Mouse (Mus musculus) right cerebral cortex, adult 18-20 months (tissue): Measurements from ENCODE around the gene Cdcp1.

Experiments used
- DNase-seq: peaks from one replicate; pipeline ENCODE4 v3.0.0; 2022; ENCODE audit warnings: mixed read lengths

Cdcp1 gene

DNA sequence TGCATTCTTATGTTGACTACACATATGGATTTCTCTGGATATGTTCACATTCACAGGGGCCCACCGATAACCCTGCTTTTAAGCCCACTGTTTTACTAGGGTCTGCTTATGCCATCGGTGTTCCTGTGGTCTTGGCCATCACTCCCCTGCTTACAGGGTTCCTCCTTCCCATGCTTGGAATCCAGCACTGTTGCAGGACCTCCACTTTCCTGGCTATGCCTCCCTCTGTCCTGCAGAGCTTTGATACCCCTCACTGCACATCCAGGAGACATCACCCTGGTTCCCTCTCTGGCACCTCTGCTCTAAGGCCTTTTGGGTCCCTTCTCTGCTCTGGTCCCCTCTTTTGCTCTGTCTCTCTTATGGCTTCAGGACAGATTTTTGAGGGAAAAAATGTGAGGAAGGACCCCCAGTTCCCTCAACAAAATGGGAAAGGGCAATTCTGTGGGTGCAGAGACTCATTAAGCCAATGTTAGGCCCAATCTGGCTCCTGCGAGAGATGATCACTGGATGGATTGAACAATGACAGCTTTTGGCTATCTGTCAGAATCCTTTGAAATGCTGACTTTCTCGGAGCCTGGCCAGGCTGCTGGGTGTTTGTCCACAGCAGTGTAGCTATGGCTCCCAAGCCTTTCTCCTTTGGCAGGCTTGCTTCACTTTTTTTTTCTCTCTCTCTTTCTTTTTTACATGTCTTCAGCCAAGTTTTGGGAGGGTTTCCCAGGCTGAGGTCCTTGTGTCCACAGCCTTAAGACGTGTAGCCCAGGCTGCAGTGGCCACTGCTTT is 65.4 kb downstream of the Cdcp1 start, which contains the start of gene Clec3b:
Gene Clec3b, plus strand, starts transcription at position 706 of the 780 bp plus-strand sequence.
- DNase-seq, result peak; percentile 7

DNA sequence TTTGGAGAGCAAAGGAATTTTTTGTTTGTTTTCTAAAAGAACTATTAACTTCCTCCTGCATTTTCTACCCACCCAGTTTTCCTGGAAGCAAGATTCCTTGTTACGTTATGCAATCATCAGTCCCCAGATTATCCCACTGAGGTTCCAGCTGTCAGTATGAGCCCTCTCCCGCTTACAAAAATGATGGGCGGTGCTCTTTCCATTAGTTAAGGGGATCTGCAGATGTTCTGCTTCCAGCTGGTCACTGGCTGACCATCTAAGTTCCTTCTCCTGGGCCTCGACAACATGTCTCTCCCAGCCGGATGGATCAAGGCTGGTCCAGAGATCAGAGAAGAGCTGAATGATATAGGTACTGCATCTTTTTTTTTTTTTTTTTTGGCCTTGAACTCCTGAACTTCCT is 67.4 kb downstream of the Cdcp1 start:
- no peak for DNase-seq

GRCm38 (mm10) chr9:123139887-123140614 is 75.8 kb downstream of the Cdcp1 start:
- DNase-seq, result no peak

GRCm38 (mm10) chr9:123138891-123139474 is 76.9 kb downstream of the Cdcp1 start:
- DNase-seq, result peak; percentile 7

- DNase-seq, result peak; percentile 21
Observed at GRCm38 (mm10) chr9:123136953-123137682, 78.7 kb downstream of the Cdcp1 start.

DNA sequence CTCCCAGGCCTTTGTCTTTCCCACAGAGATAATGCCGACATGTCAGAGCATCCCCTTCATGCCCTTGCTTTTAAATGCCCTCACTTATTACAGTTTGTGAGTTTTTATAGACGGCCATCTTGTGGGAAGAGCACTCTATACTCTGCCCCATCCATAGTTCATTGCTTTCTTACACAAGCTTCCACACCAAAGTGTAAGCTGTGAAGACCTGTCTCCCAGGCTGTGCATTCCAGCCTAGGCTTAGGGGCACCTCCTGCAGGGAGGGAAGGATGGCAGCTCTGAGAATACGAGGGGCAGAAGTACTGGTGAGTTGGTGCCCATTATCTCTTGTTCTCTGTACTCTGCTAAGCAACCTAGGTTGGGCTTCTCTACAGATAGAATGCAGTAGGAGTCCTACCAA is 82.8 kb downstream of the Cdcp1 start:
- DNase-seq, result no peak

- no peak for DNase-seq
Observed at GRCm38 (mm10) chr9:123127663-123128062, 88.2 kb downstream of the Cdcp1 start.

DNA sequence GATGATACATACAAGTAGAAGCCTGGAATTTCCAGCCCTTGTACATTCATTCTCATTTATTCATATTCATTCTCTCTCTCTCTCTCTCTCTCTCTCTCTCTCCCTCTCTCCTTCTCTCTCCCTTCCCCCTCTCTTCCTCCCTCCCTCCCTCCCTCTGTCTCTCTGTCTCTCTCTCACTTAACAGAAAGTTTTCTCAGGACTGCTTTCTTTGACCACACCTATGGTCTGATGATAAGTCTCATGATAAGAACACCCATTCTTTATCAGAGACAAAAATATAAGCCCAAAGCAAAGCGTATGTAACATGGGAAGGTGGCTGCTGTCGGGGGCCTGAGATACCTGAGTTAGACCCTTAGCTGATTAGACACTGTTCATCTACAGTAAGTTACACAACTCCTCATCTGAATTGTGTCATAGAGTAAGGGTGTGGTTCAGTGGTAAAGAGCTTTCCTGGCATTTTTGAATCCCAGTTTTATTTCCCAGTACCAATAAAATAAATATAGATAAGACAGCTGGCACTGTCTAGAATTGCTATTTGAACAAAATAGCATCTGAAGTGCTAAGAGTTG is 91.3 kb downstream of the Cdcp1 start:
- no peak for DNase-seq

DNA sequence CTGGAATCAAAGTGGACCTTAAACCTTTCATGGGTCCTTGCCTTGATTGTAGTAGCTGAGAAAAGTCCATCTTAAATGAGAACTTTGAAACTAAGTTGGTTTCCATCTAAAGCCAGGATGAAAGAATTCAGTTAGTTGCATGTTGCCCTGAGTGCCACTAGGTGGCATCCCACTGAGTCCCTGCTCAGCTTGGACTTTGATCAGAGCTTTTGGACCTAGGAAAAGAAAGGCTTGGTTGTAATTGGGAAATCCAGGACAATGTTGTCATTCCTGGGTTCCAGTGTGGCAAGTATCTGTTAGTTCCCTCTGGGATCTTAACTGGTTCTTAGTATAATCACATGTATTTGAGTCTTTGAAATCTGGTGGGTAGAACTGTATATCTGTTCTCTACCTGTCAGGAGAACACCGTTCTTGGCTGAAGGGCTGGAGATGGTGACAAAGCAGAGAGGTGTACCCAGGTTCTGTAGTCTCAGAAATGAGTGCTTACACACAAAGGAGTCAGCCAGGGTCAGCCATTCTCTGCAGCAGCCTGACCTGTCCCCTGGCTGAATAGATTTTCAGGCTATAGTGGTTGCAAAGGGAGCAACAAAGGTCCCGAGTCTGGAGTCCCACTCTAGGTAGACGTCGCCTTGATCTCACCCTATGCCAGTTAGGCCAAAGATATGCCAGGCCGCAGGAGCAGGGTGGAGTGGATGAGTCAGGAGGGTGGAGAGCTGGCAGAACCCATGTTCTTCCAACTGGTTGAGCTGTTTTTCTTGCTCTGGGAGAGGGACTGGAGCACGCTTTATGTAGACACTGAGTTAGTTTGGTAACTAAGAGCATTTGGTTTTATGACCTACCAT is 92.0 kb downstream of the Cdcp1 start:
- no peak for DNase-seq

- peak; percentile 8 for DNase-seq
Observed at GRCm38 (mm10) chr9:123123017-123123416, 92.8 kb downstream of the Cdcp1 start.
